In the genomic region with DNA sequence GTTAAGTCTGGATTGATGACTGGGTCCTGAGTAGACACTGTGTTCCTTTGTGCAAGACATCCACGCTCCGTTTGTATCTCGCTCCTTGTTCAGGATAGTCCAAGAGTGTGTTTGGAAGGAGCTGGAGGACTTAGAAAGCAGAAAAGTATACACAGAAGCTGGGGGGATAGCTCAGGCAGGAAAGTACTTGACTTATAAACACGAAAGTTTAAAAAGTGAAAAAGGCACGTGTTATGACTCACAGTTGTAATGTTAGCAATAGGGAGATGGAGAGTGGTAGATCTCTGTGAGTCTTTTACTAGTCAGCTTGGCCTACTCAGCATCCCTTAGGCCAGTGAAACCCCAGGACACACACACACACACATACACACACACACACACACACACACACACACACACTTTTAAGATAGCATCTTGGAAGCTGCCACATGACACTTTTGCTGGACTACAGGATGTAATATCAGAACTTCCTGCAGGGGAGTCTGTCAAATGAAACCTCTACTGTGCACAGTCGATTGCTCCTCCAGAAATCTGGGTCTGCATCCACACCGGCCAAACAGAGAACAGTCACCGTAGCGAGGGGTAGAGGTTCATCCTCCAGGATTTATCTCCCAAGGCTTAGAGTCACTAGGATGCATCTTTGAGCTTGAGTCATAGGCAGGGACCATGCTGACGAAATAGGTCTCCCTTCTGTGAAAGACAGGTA, we compare ENCODE assay signal across 21 mouse cellular contexts. TPM values are rescaled to one million over a fixed set of nuclear protein-coding genes. Genes with fewer than 3 reads are reported as not detected.
DNase-seq lines count a peak whose midpoint lies in the region; ATAC-seq and TF ChIP-seq lines count a peak whose summit lies in the region.
"Had no signal": no experiment of that assay in that cellular context is flagged by ENCODE, and none has a peak within 500 bp of the region (broad histone marks: within the 10 kb centered on the region; RNA-seq: fewer than 3 reads in every experiment).

No protein-coding gene starts in this region.

- no peak overlapping the region for H3K9ac ChIP-seq in kidney, embryonic 16.5 days (replicated peaks; ENCODE audit: low read length)
- H3K9ac ChIP-seq: embryonic facial prominence, embryonic 15.5 days; liver, embryonic 15.5 days; lung, embryonic 15.5 days; midbrain, embryonic 12.5 days had no signal

- 72% methylated on average over 10 of the region's 10 CpGs for WGBS in cerebellum, adult 2 months
- 63% methylated on average over 10 of the region's 10 CpGs for WGBS in kidney, embryonic 16.5 days

- H3K27ac ChIP-seq in cerebellum, adult 2 months (ENCODE audit: insufficient read depth, low read length), result peak overlapping the region; percentile 13; the same call in 1 of the 2 replicates
- H3K27ac ChIP-seq in kidney, embryonic 16.5 days (ENCODE audit: low read length), result no peak overlapping the region
- H3K27ac ChIP-seq: embryonic facial prominence, embryonic 15.5 days; heart, embryonic 10.5 days; limb, embryonic 10.5 days; liver, embryonic 15.5 days; lung, embryonic 15.5 days; macrophage; midbrain, embryonic 12.5 days had no signal

- TF ChIP-seq CTCF in cerebellum, adult 2 months (IDR thresholded peaks at IDR 0.05; ENCODE audit: borderline replicate concordance, insufficient read depth, low read depth, low read length), result 0 out of 2 replicates have a peak, but pooled peaks have one; percentile 4

- H3K36me3 ChIP-seq in kidney, embryonic 16.5 days (ENCODE audit: insufficient read depth, low read length), result no peaks in the 10 kb centered on the region
- H3K36me3 ChIP-seq: embryonic facial prominence, embryonic 15.5 days; heart, embryonic 10.5 days; limb, embryonic 10.5 days; liver, embryonic 15.5 days; lung, embryonic 15.5 days; midbrain, embryonic 12.5 days had no signal

- H3K27me3 ChIP-seq in cerebellum, adult 2 months (ENCODE audit: control insufficient read depth, insufficient read depth, low read length), result no peaks in the 10 kb centered on the region
- H3K27me3 ChIP-seq in kidney, embryonic 16.5 days (ENCODE audit: insufficient read depth, low read length), result no peaks in the 10 kb centered on the region
- H3K27me3 ChIP-seq: embryonic facial prominence, embryonic 15.5 days; liver, embryonic 15.5 days; lung, embryonic 15.5 days; midbrain, embryonic 12.5 days had no signal

- H3K4me2 ChIP-seq in kidney, embryonic 16.5 days (replicated peaks; ENCODE audit: low read depth, low read length), result no peak overlapping the region
- H3K4me2 ChIP-seq: embryonic facial prominence, embryonic 15.5 days; liver, embryonic 15.5 days; lung, embryonic 15.5 days; midbrain, embryonic 12.5 days had no signal

- ATAC-seq in kidney, embryonic 16.5 days (ENCODE audit: low FRiP score, low TSS enrichment), result peak; percentile 35; the same call in 1 of the 2 replicates
- ATAC-seq in megakaryocyte progenitor cell, adult 5-6 weeks (replicated peaks; ENCODE audit: poor library complexity), result no peak
- ATAC-seq: forebrain, embryonic 14.5 days; hindbrain, embryonic 16.5 days had no signal

- no peak overlapping the region for H3K4me3 ChIP-seq in cerebellum, adult 2 months (replicated peaks; ENCODE audit: insufficient read depth, low read depth, low read length)
- no peak overlapping the region for H3K4me3 ChIP-seq in kidney, embryonic 16.5 days (ENCODE audit: low read length)
- H3K4me3 ChIP-seq: embryonic facial prominence, embryonic 15.5 days; heart, embryonic 10.5 days; limb, embryonic 10.5 days; liver, embryonic 15.5 days; lung, embryonic 15.5 days; midbrain, embryonic 12.5 days had no signal

- TF ChIP-seq POLR2A in cerebellum, adult 2 months (IDR thresholded peaks at IDR 0.05; ENCODE audit: borderline replicate concordance, insufficient read depth, low read length), result no peak

- H3K9me3 ChIP-seq in kidney, embryonic 16.5 days (ENCODE audit: low read length), result no peaks in the 10 kb centered on the region
- H3K9me3 ChIP-seq: embryonic facial prominence, embryonic 15.5 days; heart, embryonic 10.5 days; limb, embryonic 10.5 days; liver, embryonic 15.5 days; lung, embryonic 15.5 days; midbrain, embryonic 12.5 days had no signal

- no peak for DNase-seq in cerebellum, adult 2 months
- no peak for DNase-seq in cerebellum, adult 9-10 months
- no peak for DNase-seq in kidney, postnatal 4 days
- peak; percentile 48 for DNase-seq in CD4-positive, CD25-positive, alpha-beta regulatory T cell, adult 2 months (ENCODE audit: low read depth, low spot score)
- peak; percentile 17 for DNase-seq in T-cell, adult 2 months (ENCODE audit: low spot score)
- DNase-seq in adrenal gland, postnatal 14 days, result no peak
- DNase-seq: adrenal gland, adult 2 months; cerebellum, adult 11-12 months; kidney, adult 18-20 months; liver had no signal

- peaks cover 24% of the 10 kb centered on the region for H3K4me1 ChIP-seq in cerebellum, adult 2 months (ENCODE audit: control insufficient read depth, insufficient read depth, low read length)
- H3K4me1 ChIP-seq in kidney, embryonic 16.5 days (ENCODE audit: insufficient read depth, low read length), result no peaks in the 10 kb centered on the region
- H3K4me1 ChIP-seq: heart, embryonic 10.5 days; liver, embryonic 15.5 days had no signal

RNA-seq across cellular contexts. Expression of gene Btg1, which starts 43.6 kb away (rescaled TPM):
- 72.7 and 87.6 TPM in 2 replicates for polyA plus RNA-seq in cerebellum, adult 2 months (2012; rRNA removed)
- polyA plus RNA-seq in kidney, embryonic 16.5 days (2015; fragmentation: Nextera tagmentation; extraction: Ambion mirVana), result 47.9 and 51.4 TPM in 2 replicates
- total RNA-seq in megakaryocyte progenitor cell, adult 5-6 weeks (2015), result 35.2 and 37.5 TPM in 2 replicates
- 31.5 and 34.6 TPM in 2 replicates for total RNA-seq in megakaryocyte progenitor cell, adult 5-6 weeks (2017)
- total RNA-seq in adrenal gland, postnatal 14 days (2021), result 145 and 150 TPM in 2 replicates

Comparison
In these comparisons a context has a peak if more than half of its experiments do, and no peak if none do; other contexts are left out.
1. DNase-seq: peak in CD4-positive, CD25-positive, alpha-beta regulatory T cell, adult 2 months (single experiment) and T-cell, adult 2 months (single experiment); none in cerebellum, adult 2 months (0 of 2), cerebellum, adult 9-10 months (single experiment), kidney, postnatal 4 days (0 of 2) and adrenal gland, postnatal 14 days (single experiment).